Mouse (Mus musculus) brain, embryonic 14.5 days (tissue): ENCODE results near the gene Btf3l4. TPM values are rescaled to one million over a fixed set of nuclear protein-coding genes. Genes with fewer than 3 reads are reported as not detected.

ENCODE experiments used
- DNase-seq: peaks from one replicate; pipeline ENCODE4 v3.0.0-alpha.2; 2011; ENCODE audit warnings: low read depth
- CTCF ChIP-seq: fragments of 200-500 bp; IDR thresholded peaks from 2 replicates; pipeline ENCODE4 v1.5.1; 2012; ENCODE audit warnings: inconsistent platforms, mild to moderate bottlenecking, moderate library complexity, borderline replicate concordance; ENCODE audit not compliant: insufficient read depth, insufficient read length; ENCODE audit errors: extremely low read depth
- POLR2A ChIP-seq: fragments of 200-500 bp; IDR thresholded peaks from 2 replicates; pipeline ENCODE4 v1.6.1; 2012; ENCODE audit warnings: mild to moderate bottlenecking, inconsistent platforms, borderline replicate concordance; ENCODE audit not compliant: poor library complexity, insufficient read depth, insufficient read length, severe bottlenecking; ENCODE audit errors: extremely low read depth
- polyA plus RNA-seq: library from polyadenylated mRNA; depleted of rRNA; stranded (reverse); fragments of >200 nt; gene quantifications from 2 replicates; pipeline ENCODE4 v1.2.3, GENCODE M21; 2012; rRNA removed

Gene Btf3l4
- polyA plus RNA-seq, 1 experiment = 113 TPM

GRCm38 (mm10) chr4:108768527-108768926, 64.9 kb downstream of the Btf3l4 start:
- DNase-seq = no peak
- TF ChIP-seq POLR2A = no peak
- no peak for TF ChIP-seq CTCF

Other genes with a start within 250 kb of the Btf3l4 start
- 50.4 and 52.8 TPM in 2 replicates for gene Cc2d1b, start 213.7 kb downstream of the Btf3l4 start, polyA plus RNA-seq
- gene 3110021N24Rik, start 114.0 kb downstream of the Btf3l4 start, polyA plus RNA-seq = 0.09 and 0.11 TPM in 2 replicates
- 7.3 and 15.2 TPM in 2 replicates for gene Zfyve9, start 52.8 kb downstream of the Btf3l4 start, polyA plus RNA-seq
- gene Txndc12, start 987 bp upstream of the Btf3l4 start, polyA plus RNA-seq = 54.3 and 57.1 TPM in 2 replicates
- gene Kti12, start 14.2 kb upstream of the Btf3l4 start, polyA plus RNA-seq = 27.5 and 35.4 TPM in 2 replicates
- gene A730015C16Rik, start 15.0 kb upstream of the Btf3l4 start, polyA plus RNA-seq = 0.10 and 0.26 TPM in 2 replicates
- gene Rab3b, start 45.4 kb upstream of the Btf3l4 start, polyA plus RNA-seq = 58.2 and 69.6 TPM in 2 replicates
- gene Nrd1, start 167.0 kb upstream of the Btf3l4 start, polyA plus RNA-seq = 102 and 130 TPM in 2 replicates